Mouse (Mus musculus) ES-Bruce4 (cell line): Measurements from ENCODE around the gene Pbsn.

Source experiments
- CTCF ChIP-seq: IDR thresholded peaks from one replicate; pipeline ENCODE4 v1.8.1; 2011; ENCODE audit warnings: low read depth, low read length
- EP300 ChIP-seq: IDR thresholded peaks from 2 replicates; pipeline ENCODE4 v1.6.1; 2011; ENCODE audit warnings: low read depth, low read length; ENCODE audit not compliant: insufficient read depth
- POLR2A ChIP-seq: IDR thresholded peaks from one replicate; pipeline ENCODE4 v1.8.1; 2011; ENCODE audit warnings: low read length; ENCODE audit not compliant: insufficient read depth

DNA sequence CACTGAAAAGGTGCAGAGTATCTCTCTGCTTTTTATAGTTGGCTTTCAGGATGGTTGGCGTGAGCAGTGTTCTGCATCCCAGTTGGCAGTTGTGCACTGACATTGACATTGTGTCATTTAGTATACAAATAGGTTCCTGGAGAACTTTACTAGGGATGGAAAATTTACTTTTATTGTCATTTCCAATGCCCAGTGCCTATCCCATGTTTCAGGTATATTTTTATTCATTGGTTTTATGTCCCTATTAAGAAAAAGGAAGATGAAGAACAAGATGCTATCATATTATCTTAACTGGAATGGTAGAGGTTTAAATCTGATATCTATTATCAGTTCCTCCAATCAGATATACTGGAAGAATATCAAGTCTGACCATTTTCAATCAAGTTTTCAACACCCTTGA is at the start of gene Pbsn:
- no peak for TF ChIP-seq CTCF
- no peak for TF ChIP-seq POLR2A
- no peak for TF ChIP-seq EP300
